Mouse (Mus musculus) ES-E14 (cell line): ENCODE data around the gene Lclat1.

Experiments
- CHD2 ChIP-seq: IDR thresholded peaks from 2 replicates; pipeline ENCODE4 v1.6.1; 2014; ENCODE audit warnings: mild to moderate bottlenecking, low read depth, low read length, inconsistent platforms
- ZC3H11A ChIP-seq: IDR thresholded peaks from 2 replicates; pipeline ENCODE4 v1.6.1; 2012; ENCODE audit warnings: low read depth, mild to moderate bottlenecking, inconsistent platforms, low read length, borderline replicate concordance

DNA sequence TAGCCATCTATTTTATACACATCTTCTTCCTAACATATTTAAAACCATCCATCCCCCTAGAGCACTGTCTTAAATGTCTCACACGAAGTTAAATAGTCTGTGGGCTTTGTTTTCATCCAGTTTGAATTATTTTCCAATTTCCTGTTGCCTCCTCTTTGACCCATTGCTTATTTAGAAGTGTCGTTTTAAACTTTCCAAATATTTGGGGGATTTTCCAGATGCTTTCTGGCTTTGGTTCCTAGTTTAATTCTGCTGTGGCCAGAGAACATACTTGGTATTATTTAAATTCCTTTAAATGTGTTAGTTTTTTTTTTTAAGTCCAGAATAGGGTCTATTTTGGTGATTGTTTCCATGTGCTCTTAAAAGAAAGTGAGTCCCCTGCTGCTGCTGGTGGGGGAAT is 176.5 kb downstream of the Lclat1 start:
- no peak for TF ChIP-seq CHD2
- TF ChIP-seq ZC3H11A, result no peak
